Mouse (Mus musculus) kidney, postnatal 0 days (tissue): ENCODE measurements at regions not wholly inside any gene's neighbourhood (a gene's known extent, or its start where the extent isn't known, plus 50 kb on each side); places are given as distances from the start of the nearest gene placed in this dataset.

Experiments used
- ATAC-seq: fragments of 200-750 bp; cut with Nextera tagmentation; replicated peaks from 2 replicates; pipeline ENCODE4 v1.8.0; 2017; ENCODE audit warnings: low read depth, moderate number of reproducible peaks, moderate TSS enrichment, moderate library complexity; ENCODE audit not compliant: low FRiP score
- DNase-seq: peaks from one replicate; pipeline ENCODE4 v3.0.0-alpha.2; 2016; ENCODE audit warnings: low spot score
- H3K27ac ChIP-seq: fragments of 300-500 bp; sonication (generic); 2 replicates; pipeline ENCODE4 v1.5.1; 2014; ENCODE audit warnings: mild to moderate bottlenecking
- H3K27me3 ChIP-seq: fragments of 300-500 bp; sonication (generic); 2 replicates; pipeline ENCODE4 v1.6.1; 2014; ENCODE audit warnings: low read length, mixed read lengths; ENCODE audit not compliant: insufficient read depth
- H3K36me3 ChIP-seq: fragments of 300-500 bp; sonication (generic); 2 replicates; pipeline ENCODE4 v1.6.1; 2014; ENCODE audit warnings: low read length, mixed read lengths; ENCODE audit not compliant: insufficient read depth
- H3K4me1 ChIP-seq: fragments of 300-500 bp; sonication (generic); replicated peaks from 2 replicates; pipeline ENCODE4 v1.6.1; 2014; ENCODE audit warnings: antibody characterized with exemption, low read length, mixed read lengths; ENCODE audit not compliant: insufficient read depth
- H3K4me2 ChIP-seq: fragments of 300-500 bp; sonication (generic); 2 replicates; pipeline ENCODE4 v1.6.1; 2014; ENCODE audit warnings: mild to moderate bottlenecking, low read length, moderate library complexity, mixed read lengths
- H3K4me3 ChIP-seq: fragments of 300-500 bp; sonication (generic); replicated peaks from 2 replicates; pipeline ENCODE4 v1.5.1; 2014; ENCODE audit warnings: low read depth, low read length
- H3K9ac ChIP-seq: fragments of 300-500 bp; sonication (generic); 2 replicates; pipeline ENCODE4 v1.6.1; 2014; ENCODE audit warnings: low read depth, low read length
- H3K9me3 ChIP-seq: fragments of 300-500 bp; sonication (generic); replicated peaks from 2 replicates; pipeline ENCODE4 v1.6.1; 2016; ENCODE audit warnings: low read length, inconsistent platforms, mixed read lengths
- CTCF ChIP-seq: IDR thresholded peaks from 2 replicates; pipeline ENCODE4 v1.5.1; 2016; ENCODE audit warnings: antibody characterized with exemption, low read depth, mild to moderate bottlenecking, moderate library complexity
- WGBS: fragments of 180-500 bp; shearing (Covaris S2); extraction: QIAGEN DNeasy Blood & Tissue Kit; methylation state at CpG from one replicate; pipeline ENCODE4 v1.1.7; 2014; 5-methylcytosine and 5-hydroxymethylcytosine counted together

- Histone ChIP-seq H3K9me3 (no peaks in the 10 kb centered on the region), H3K4me2 (no peak overlapping the region), H3K4me1 (no peaks in the 10 kb centered on the region), H3K27me3 (no peaks in the 10 kb centered on the region), H3K36me3 (no peaks in the 10 kb centered on the region), H3K27ac (no peak overlapping the region), H3K9ac (no peak overlapping the region), H3K4me3 (no peak overlapping the region)
- DNase-seq (no peak), ATAC-seq (no peak)
- 67% methylated on average over 23 of the region's 23 CpGs for WGBS
- no peak for TF ChIP-seq CTCF
Observed at GRCm38 (mm10) chr3:34456488-34457433, 193.4 kb upstream of the Sox2 start.

- H3K4me1 ChIP-seq = no peaks in the 10 kb centered on the region
- no peak overlapping the region for H3K4me2 ChIP-seq
- DNase-seq (no peak), ATAC-seq (no peak)
- H3K27me3 ChIP-seq = no peaks in the 10 kb centered on the region
- TF ChIP-seq CTCF = no peak
- H3K9ac ChIP-seq = no peak overlapping the region
- 93% methylated on average over 21 of the region's 24 CpGs for WGBS
- H3K4me3 ChIP-seq = no peak overlapping the region
- no peaks in the 10 kb centered on the region for H3K9me3 ChIP-seq
- H3K36me3 ChIP-seq = no peaks in the 10 kb centered on the region
- H3K27ac ChIP-seq = no peak overlapping the region
Observed at GRCm38 (mm10) chr3:34454026-34454624, 196.1 kb upstream of the Sox2 start.

- TF ChIP-seq CTCF = no peak
- ATAC-seq = no peak
- no peak for DNase-seq
- H3K27me3 ChIP-seq = no peaks in the 10 kb centered on the region
- no peak overlapping the region for H3K27ac ChIP-seq
- 60% methylated on average over 7 of the region's 7 CpGs for WGBS
- H3K4me1 ChIP-seq = no peaks in the 10 kb centered on the region
- no peak overlapping the region for H3K4me3 ChIP-seq
- no peak overlapping the region for H3K9ac ChIP-seq
- H3K36me3 ChIP-seq = no peaks in the 10 kb centered on the region
- no peaks in the 10 kb centered on the region for H3K9me3 ChIP-seq
- H3K4me2 ChIP-seq = no peak overlapping the region
Observed at GRCm38 (mm10) chr3:34445354-34445753, 204.9 kb upstream of the Sox2 start.

GRCm38 (mm10) chr3:34444802-34445201 lies 205.4 kb upstream of the Sox2 start:
- WGBS = 56% methylated on average over 5 of the region's 5 CpGs
- no peak for ATAC-seq
- no peak for TF ChIP-seq CTCF

GRCm38 (mm10) chr3:34443731-34444628 lies 206.2 kb upstream of the Sox2 start:
- Histone ChIP-seq H3K9ac (no peak overlapping the region), H3K4me1 (no peaks in the 10 kb centered on the region), H3K4me2 (no peak overlapping the region), H3K4me3 (no peak overlapping the region), H3K27ac (no peak overlapping the region), H3K36me3 (no peaks in the 10 kb centered on the region), H3K27me3 (no peaks in the 10 kb centered on the region), H3K9me3 (no peaks in the 10 kb centered on the region)
- no peak for TF ChIP-seq CTCF
- DNase-seq = no peak
- WGBS = 36% methylated on average over 28 of the region's 28 CpGs
- ATAC-seq = no peak

More at GRCm38 (mm10) chr3:34444802-34445201, 205.4 kb upstream of the Sox2 start:
- DNase-seq = no peak
- Histone ChIP-seq H3K4me2 (no peak overlapping the region), H3K4me1 (no peaks in the 10 kb centered on the region), H3K9me3 (no peaks in the 10 kb centered on the region), H3K9ac (no peak overlapping the region), H3K27me3 (no peaks in the 10 kb centered on the region), H3K27ac (no peak overlapping the region), H3K36me3 (no peaks in the 10 kb centered on the region), H3K4me3 (no peak overlapping the region)

- TF ChIP-seq CTCF = no peak
- 66% methylated on average over 5 of the region's 5 CpGs for WGBS
Observed at GRCm38 (mm10) chr3:34443307-34443706, 206.9 kb upstream of the Sox2 start.

More at GRCm38 (mm10) chr3:34443307-34443706, 206.9 kb upstream of the Sox2 start:
- H3K9ac ChIP-seq = no peak overlapping the region
- H3K27me3 ChIP-seq = no peaks in the 10 kb centered on the region
- H3K27ac ChIP-seq = no peak overlapping the region
- H3K36me3 ChIP-seq = no peaks in the 10 kb centered on the region
- H3K4me2 ChIP-seq = no peak overlapping the region
- DNase-seq = no peak
- H3K9me3 ChIP-seq = no peaks in the 10 kb centered on the region
- no peaks in the 10 kb centered on the region for H3K4me1 ChIP-seq
- H3K4me3 ChIP-seq = no peak overlapping the region
- no peak for ATAC-seq
